Mouse (Mus musculus) thymus, adult 2 months (tissue): Measurements from ENCODE around the gene Swap70.

Experiments used
- CTCF ChIP-seq: fragments of 200-500 bp; IDR thresholded peaks from 2 replicates; pipeline ENCODE4 v1.5.1; 2012; ENCODE audit warnings: mild to moderate bottlenecking, control low read depth, low read length, moderate library complexity, borderline replicate concordance; ENCODE audit not compliant: control insufficient read depth, poor library complexity, insufficient read depth; ENCODE audit errors: extremely low read depth
- POLR2A ChIP-seq: fragments of 200-500 bp; IDR thresholded peaks from 2 replicates; pipeline ENCODE4 v1.6.1; 2012; ENCODE audit warnings: mild to moderate bottlenecking, low read length, control low read depth, moderate library complexity; ENCODE audit not compliant: control insufficient read depth, poor library complexity, insufficient read depth; ENCODE audit errors: extremely low read depth

GRCm38 (mm10) chr7:110305486-110305885 is 84.0 kb downstream of the Swap70 start:
- TF ChIP-seq CTCF: no peak
- TF ChIP-seq POLR2A: no peak
